Mouse (Mus musculus) liver, postnatal 0 days (tissue): ENCODE measurements at regions not wholly inside any gene's neighbourhood (a gene's known extent, or its start where the extent isn't known, plus 50 kb on each side); places are given as distances from the start of the nearest gene placed in this dataset.

Experiments
- ATAC-seq: fragments of 200-750 bp; cut with Nextera tagmentation; 2 replicates; pipeline ENCODE4 v1.8.0; 2017; ENCODE audit warnings: mild to moderate bottlenecking, moderate library complexity
- DNase-seq: peaks from one replicate; pipeline ENCODE4 v3.0.0-alpha.2; 2016
- H3K27ac ChIP-seq: fragments of 300-500 bp; sonication (generic); 2 replicates; pipeline ENCODE4 v1.5.1; 2014; ENCODE audit warnings: antibody characterized with exemption, moderate library complexity, mild to moderate bottlenecking, low read depth
- H3K27me3 ChIP-seq: fragments of 300-500 bp; sonication (generic); 2 replicates; pipeline ENCODE4 v1.6.1; 2014; ENCODE audit warnings: low read length, control low read depth, mixed read lengths; ENCODE audit not compliant: insufficient read depth
- H3K36me3 ChIP-seq: fragments of 300-500 bp; sonication (generic); replicated peaks from 2 replicates; pipeline ENCODE4 v1.6.1; 2014; ENCODE audit warnings: mild to moderate bottlenecking, control low read depth, low read length, moderate library complexity, mixed read lengths; ENCODE audit not compliant: insufficient read depth
- H3K4me1 ChIP-seq: fragments of 300-500 bp; sonication (generic); 2 replicates; pipeline ENCODE4 v1.6.1; 2014; ENCODE audit warnings: antibody characterized with exemption, mild to moderate bottlenecking, control low read depth; ENCODE audit not compliant: insufficient read depth
- H3K4me2 ChIP-seq: fragments of 300-500 bp; sonication (generic); 2 replicates; pipeline ENCODE4 v1.6.1; 2014; ENCODE audit warnings: low read depth, mild to moderate bottlenecking, low read length, moderate library complexity, mixed read lengths
- H3K4me3 ChIP-seq: fragments of 300-500 bp; sonication (generic); 2 replicates; pipeline ENCODE4 v1.5.1; 2014; ENCODE audit warnings: low read depth, low read length
- H3K9ac ChIP-seq: fragments of 300-500 bp; sonication (generic); replicated peaks from 2 replicates; pipeline ENCODE4 v1.6.1; 2014; ENCODE audit warnings: mild to moderate bottlenecking, moderate library complexity
- H3K9me3 ChIP-seq: fragments of 300-500 bp; sonication (generic); 2 replicates; pipeline ENCODE4 v1.6.1; 2016; ENCODE audit warnings: mild to moderate bottlenecking, control low read depth, low read length, mixed read lengths
- CTCF ChIP-seq: sonication (generic); IDR thresholded peaks from 2 replicates; pipeline ENCODE4 v1.5.1; 2016; ENCODE audit warnings: antibody characterized with exemption, low read depth
- EP300 ChIP-seq: IDR thresholded peaks from 2 replicates; pipeline ENCODE4 v1.6.1; 2016; ENCODE audit warnings: antibody characterized with exemption, low read depth, mild to moderate bottlenecking
- WGBS: fragments of 180-500 bp; shearing (Covaris S2); extraction: QIAGEN DNeasy Blood & Tissue Kit; methylation state at CpG from one replicate; pipeline ENCODE4 v1.1.7; 2014; ENCODE audit not compliant: insufficient replicate concordance; 5-methylcytosine and 5-hydroxymethylcytosine counted together

DNA sequence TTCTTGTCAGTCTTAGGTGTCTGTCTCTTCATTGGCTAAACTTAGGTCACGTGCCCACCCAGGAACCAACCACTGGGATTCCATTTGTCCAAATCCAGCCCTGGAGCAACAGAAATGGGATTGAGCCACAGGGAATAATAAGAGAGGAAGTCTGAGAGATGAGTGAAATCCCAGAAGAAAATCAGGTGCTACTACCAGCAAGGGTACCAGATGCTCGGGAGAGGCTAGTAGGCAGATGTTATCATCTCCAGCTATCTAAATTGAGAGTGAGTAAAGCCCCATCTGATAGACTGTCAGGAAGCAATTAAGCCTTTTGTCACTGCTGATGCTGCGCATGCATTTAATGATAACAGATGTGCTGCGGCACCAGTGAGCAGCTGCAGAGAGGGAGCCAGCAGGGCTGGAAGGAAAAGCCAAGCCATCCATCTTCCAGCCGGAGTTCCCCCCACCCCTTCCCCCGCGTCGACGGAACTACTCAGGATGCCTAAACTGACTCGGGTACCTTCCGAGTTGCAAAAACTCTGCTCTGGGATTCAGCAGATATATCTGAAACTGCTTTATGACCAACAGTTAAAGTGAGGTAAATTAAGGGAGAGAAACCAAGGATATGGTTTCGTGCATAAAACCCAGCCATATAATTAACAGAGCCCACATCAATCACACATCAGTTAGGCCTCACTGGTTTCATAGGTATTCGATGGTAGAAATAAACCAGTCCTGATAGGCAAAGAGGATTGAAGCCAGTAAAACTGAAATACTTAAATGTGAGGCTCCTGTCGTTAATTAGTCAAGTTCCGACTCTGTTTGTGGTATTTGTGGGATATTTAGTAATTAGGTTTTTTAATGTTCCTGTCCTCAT lies 53.1 kb upstream of the Fam78b start:
- ATAC-seq, result no peak
- H3K9ac ChIP-seq, result no peak overlapping the region
- H3K4me3 ChIP-seq, result no peak overlapping the region
- no peak for DNase-seq
- H3K4me2 ChIP-seq, result no peak overlapping the region
- no peaks in the 10 kb centered on the region for H3K4me1 ChIP-seq
- 40% methylated on average over 15 of the region's 15 CpGs for WGBS
- no peaks in the 10 kb centered on the region for H3K27me3 ChIP-seq
- H3K27ac ChIP-seq, result no peak overlapping the region
- H3K9me3 ChIP-seq, result no peaks in the 10 kb centered on the region
- no peaks in the 10 kb centered on the region for H3K36me3 ChIP-seq
- no peak for TF ChIP-seq CTCF
- TF ChIP-seq EP300, result no peak
